Mouse (Mus musculus): ENCODE results near the gene Ptpra.

Gene Ptpra

DNA sequence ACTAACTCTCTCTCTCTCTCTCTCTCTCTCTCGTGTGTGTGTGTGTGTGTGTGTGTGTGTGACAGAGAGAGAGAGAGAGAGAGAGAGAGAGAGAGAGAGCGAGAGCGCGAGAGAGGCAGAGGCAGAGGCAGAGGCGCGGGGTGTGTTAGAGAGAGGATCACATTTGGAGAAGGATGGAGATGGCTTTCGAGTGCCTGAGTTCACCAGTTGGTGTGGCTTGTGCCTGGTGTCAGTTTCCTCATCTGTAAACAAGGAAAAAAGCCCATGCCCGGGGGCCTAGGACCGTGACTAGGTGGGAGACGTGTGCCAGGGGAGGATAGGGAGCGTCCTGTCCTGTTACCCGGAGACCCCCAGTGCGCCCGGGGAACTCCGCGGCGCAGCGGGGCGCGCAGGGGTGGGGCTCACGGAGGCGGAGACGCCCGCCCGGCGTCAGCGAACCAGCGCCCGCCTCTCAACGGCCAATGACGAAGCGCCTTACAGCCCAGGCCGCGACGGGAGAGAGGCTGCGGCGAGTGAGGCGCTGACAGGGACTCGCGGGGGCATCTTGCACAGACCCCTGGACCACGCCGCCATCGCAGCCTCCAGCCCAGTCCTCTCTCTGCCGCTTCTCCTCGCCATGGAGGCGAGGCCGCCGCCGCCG lies at the start of gene Ptpra:
Gene Ptpra, plus strand, starts transcription at position 485 of the 640 bp plus-strand sequence.
- DNase-seq (ENCODE audit: low read depth): peak; percentile 92

DNA sequence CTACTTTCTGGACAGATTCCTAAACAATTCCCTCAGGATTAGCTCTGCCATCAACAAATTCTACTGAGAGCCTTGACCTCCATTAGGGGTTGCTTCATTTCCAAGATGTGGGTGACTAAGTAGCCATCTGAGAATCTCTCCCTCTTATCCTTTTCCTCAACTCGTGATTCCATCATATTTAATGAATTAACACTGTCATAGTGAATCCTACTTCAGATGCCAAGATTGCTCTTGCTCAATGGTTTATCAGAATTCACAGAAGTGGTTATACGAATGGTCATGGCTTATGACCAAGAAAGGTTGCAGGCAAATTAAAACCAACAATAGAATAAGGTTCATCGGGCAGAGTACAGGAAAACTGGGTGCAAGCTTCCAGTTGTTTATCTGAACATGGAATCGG lies 48.2 kb upstream of the Ptpra start:
- no peak for DNase-seq (ENCODE audit: low read depth)

DNA sequence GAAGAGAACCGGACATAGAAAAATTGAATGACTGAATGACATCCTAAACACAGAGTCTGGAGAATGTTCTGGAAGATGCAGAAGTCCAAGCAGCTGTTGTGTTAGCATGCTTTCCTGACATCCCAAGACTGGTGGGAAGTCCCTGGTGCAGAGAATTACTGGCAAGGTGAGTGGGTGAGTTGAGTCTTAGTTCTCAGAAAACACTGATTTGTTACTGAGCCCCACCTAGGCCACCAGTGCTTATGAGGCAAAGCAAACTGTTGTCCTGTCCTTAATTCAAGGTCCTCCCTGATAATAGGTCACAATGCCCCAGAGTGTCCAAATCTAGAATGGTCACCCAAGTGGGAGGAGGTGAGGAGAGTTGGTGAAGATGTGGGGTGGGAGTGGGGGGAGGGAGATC lies 45.1 kb upstream of the Ptpra start, which contains the start of the genes Gm28372 and 1700020A23Rik:
Gene Gm28372, plus strand, starts transcription at position 301 of the 400 bp plus-strand sequence.
Gene 1700020A23Rik, plus strand, starts transcription at position 321 of the 400 bp plus-strand sequence.
- DNase-seq (ENCODE audit: low read depth): no peak

DNA sequence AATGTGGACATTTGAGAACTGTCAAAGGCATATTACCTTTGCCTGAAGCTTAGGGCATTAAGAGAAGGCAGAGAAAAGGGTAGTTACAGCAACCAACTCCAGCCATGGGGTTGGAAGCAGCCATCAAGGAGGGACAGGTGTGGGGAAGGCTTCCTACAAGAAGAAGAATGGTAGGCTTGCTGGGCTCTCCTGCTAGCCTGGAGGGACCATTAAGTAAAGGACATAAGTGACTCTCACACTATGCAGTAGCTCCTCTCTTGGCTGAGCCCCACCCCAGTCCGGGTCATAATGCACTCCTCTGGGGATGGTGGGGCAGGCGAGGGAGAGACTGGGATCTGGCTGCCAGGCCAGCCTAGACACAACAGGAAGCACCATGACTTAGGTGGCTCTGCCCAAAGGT lies 43.9 kb upstream of the Ptpra start, which contains the start of gene Tmem239:
Gene Tmem239, plus strand, starts transcription at position 301 of the 400 bp plus-strand sequence.
- DNase-seq (ENCODE audit: low read depth): no peak

DNA sequence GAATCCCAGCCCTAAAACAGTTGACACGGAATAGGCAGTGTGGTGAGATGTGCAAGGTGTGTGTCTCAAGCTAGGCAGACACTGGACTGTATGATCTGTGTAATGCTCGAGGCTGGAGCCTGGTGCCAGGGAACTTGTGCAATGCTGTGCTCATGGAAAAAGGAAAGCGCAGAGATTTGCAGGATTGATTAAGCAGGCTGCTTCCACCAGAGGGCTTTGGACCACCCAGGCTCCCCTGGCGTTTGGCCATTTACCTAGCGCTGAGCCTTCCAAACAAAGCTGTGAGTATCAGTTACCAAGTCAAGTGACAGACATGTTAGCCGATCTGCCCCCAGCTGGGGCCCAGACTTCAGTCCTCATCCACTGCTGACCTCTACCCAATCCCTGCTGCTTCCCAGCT lies 41.9 kb upstream of the Ptpra start:
- no peak for DNase-seq (ENCODE audit: low read depth)

DNA sequence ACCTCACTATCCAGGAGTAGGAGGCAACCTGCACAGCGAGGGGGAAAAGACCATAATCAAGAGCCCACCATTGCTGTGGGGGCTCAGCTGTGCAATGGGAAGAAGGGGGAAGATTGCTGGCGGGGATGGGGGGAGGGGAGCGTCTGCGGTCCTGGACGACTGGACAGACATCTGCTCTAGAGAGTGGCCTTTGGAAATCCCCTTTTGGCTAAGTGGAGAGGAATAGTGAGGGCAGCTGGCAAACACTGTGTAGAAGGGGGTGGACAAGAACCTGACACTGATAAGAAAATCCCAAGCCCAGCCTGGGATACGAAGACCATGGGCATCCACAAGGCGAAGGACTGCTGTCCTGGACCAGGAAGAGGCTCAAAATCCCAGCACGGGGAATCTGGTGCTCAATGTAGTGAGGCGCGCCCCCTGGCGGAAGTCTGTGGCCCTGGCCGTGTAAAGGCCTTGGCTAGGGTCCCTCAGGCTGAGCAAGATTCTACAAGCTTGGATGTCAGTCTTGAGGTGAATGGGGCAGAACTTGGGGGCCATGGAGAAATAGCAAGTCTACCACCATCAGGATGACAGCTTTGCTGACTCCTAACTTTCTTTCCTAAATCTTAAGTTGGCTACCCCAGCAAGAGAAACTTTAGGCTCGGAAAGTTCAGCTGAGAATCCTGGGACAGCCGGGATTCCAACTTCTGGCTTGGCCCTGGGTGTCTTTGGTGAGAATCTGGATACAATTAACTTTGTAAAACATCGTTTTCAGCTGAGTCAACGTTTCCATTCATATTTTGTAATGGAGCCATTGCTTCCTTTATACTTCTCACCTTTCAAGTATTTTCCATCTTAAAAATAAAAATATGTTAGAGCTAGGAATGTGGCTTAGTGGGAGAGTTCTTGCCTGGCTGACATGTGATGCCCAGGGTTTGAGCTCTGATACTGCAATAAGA lies 38.3 kb upstream of the Ptpra start:
- peak; percentile 80 for DNase-seq (ENCODE audit: low read depth)

DNA sequence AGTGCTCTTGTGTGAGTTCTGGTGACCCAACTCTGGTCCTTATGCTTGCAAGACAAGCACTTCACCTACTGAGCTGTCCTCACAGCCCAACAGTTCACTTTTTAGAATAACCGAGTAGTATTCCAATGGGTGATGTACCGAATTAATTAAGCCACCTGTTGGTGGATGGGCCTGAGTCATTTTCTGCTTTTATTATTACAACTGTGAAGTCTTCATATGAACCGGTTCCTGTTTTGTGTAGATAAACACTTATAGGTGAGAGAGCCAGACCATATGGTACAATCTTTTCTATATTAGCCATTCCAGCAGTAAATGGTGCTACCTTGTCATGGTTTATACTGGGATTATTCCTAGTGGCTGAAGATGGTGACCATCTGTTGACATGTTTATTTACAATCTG lies 37.3 kb upstream of the Ptpra start:
- no peak for DNase-seq (ENCODE audit: low read depth)

DNA sequence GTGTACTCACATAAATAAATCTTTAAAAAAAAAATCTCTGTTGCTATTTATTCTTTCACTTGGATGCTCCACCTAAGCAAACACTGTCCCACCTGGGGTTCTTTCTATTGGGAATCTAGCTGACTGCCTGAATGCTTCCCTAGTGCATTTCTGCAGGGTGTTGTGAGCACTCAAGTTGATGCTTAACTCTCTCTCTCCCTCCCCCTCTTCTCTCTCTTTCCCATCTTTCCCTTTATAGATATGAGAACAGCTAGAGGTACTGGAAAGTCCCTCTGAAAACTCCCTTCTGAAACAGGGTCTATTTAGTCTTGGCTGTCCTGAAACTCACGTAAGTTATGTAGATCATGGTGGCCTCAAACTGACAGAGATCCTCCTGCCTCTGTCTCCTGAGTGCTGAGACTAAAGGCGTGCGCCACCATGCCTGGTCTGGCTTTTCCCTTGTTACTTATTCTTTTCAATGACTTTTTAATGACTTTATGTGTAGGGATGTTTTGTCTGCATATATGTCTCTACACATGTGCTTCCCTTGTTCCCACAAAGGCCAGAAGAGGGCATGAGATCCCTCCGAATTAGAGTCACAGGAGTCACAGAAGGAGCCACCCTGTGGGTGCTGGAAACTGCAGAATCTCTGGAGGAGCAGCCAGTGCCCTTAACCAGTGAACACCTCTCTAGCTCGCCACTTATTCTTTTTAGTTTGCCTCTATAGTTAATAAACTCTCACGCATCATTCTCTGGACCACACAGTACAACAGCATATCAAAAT lies 35.8 kb upstream of the Ptpra start:
- peak; percentile 28 for DNase-seq (ENCODE audit: low read depth)

DNA sequence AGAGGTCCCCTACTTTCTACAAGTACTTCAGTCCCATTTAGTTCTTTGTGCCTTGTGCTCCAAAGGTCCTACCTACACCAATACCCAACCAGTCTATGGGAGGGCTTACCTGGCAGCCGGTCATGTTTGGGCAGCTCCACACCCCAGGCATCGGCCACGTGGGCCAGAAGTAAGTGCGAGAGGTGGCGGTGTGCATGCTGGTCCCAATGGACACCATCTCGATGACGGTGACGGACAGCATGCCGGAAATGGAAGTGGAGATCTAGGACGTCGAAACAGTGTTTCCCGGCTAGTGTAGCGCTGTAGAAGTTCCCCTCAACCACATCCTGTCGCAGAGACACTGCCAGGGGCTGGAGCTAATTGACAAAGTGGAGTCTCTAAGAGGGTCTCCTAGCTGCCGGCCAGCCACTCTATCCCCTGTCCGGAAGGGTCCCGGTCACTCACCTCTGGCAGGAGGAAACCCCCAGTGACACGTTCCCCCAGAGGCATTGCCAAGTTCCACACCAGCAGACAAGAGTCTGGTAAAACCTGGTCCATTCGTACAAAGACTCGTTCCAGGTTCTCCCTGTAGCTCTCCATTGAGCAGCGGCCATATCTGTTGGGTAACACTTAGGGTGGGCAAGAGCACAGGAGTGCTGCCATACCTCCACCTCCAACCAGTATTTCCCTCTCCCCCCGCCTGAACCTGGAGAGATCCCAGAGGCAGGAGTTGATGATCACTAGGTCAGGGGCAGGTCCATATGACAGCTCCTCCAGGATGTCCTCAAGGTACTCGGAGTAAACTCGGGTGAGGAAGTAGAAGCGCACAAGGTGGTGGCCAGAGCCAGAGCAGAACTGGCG lies 28.1 kb upstream of the Ptpra start:
- DNase-seq (ENCODE audit: low read depth): no peak

DNA sequence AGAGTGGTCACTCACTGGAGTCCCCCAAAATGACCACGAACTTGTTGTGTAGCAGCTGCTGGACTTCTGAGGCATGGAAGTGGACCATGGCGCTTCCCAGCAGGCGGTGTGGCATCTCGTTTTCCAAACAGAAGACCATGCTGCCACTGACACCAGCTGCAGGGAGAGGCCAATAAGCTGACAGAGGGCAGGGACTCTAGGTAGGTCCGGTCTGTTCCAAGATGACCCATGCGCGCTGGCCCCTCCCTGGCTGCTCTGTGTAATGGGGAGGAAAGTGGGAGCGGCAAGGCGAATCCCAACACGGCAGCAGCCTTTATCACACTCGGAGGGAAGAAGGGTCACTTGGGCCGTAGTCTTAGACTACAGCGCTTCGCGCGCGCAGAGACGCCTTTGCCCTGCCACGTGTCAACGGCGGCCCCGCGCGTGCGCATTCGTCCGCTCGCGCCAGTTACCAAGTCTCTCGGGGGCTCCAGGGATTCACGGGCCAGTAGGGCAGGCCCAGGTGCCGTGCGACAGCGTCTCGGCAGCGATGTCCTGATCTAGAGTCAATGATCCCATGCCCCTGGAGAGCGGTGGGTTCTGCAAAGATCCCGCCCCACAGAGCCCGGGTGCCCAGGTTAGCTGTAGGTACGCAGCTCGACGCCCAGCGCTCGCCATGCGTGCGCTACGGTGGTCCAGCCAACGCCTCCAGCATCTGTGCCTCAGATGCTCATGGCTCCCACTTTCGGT lies 26.5 kb upstream of the Ptpra start:
- DNase-seq (ENCODE audit: low read depth): peak; percentile 81

DNA sequence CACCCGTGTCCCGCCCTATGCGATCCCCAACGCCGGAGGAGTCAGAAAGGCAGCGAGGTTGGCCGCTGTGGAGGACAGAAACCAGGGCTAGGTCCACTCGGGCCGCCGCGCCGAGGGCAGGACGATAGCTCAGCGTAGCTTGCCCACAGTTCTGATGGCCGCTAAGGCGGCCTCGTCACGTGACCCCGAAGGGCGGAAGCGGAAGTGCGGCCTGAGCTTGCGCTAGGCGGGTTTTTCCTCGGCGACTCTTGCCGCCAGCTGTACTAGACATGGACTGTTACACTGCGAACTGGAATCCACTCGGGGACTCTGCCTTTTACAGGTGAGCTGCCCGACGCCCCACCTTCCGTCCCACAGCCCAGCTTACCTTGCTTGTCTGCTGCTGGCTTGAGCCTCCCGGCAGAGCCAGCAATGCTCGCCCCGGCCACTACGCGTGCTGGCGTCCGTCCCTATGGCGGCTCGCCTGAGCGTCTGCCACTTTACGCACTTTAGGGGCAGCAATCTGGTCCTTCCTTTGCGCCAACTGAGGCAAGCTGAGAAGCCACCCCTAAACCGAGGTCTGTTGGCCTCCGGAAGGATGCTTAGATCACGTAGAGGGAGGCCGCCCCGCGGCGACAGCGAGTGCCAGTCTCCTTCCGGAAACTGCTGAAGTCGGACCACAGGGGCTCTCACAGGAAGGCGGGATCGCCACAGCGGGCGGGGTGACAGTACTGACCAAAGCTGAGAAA lies 25.8 kb upstream of the Ptpra start, which contains the start of the genes Vps16 and Pced1a:
Gene Vps16, plus strand, starts transcription at position 214 of the 728 bp plus-strand sequence.
Gene Pced1a, minus strand, starts transcription at position 576 of the 728 bp plus-strand sequence.
- peak; percentile 95 for DNase-seq (ENCODE audit: low read depth)

DNA sequence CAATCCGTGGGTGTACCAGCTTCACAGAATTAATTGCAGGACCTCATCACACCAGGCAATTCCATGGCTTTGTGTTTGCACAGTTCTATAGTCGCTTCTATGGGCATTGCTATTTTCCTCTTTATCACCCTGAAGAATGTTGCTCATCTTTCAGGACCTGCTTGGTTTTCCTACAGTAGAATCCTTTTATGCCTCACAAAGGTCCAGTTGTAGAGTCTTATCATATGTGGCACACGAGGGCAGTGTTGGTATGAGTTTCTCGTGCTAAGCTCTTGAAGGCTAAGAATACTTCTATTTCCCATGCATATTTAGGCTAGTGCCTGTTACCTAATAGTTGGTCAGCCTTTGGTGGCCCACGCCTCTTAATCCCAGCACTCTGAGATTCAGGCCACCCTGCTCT lies 25.0 kb upstream of the Ptpra start:
- peak; percentile 42 for DNase-seq (ENCODE audit: low read depth)

DNA sequence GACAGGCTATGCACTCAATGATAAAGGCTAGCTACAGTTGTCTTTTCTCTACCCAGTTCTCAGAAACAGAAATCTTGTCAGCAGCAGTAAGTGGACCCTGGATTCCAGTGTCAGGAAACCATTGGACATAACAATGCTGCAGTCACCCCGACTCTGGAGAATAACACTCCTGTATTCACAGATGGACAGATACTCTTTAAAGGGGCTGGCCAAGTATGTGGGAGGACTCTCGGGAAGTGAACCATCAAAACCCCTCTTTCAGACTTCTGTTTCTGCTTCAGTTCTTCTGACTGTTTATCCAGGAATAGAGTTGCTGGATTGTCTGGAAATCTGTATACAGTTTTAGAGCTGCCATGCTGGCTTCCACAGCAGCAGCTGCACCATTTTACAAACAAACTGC lies 20.2 kb upstream of the Ptpra start:
- no peak for DNase-seq (ENCODE audit: low read depth)

DNA sequence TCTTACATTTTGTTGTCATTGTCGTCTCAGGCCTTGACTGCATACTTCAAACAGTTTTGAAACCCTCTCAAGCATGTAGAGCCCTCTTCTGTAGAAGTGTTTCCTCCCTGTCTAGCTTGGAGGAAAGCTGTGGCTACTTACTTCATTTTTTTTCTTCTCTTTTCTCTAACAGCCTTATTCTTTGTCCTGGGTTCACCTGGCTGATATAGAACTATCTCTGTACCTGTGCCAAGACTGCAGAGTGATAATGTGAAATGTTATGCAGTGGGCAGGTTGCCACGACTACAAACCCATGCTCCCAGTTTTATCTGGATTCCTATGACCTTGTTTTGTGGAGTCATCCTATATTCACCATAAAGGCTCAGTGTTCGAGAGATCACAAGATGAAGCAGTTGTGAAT lies 19.6 kb upstream of the Ptpra start:
- no peak for DNase-seq (ENCODE audit: low read depth)

DNA sequence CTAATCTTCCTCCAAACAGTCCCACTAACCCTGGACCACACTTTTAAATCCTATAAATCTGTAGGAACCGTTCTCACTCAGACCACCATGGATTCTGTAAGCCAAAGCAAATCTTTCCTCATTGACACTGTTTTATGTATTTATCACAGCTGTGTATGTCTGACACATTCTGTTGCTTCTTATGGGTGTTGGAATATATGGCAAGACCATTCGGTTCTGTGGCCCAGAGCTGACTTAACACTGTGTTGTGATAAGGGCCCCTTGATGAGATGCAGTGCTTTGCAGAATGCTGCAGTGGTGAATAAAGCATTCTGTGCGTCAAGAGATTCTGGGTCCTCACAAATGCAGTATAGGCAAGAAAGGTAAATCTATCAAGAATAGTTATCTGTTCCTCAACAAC lies 17.9 kb upstream of the Ptpra start:
- no peak for DNase-seq (ENCODE audit: low read depth)

DNA sequence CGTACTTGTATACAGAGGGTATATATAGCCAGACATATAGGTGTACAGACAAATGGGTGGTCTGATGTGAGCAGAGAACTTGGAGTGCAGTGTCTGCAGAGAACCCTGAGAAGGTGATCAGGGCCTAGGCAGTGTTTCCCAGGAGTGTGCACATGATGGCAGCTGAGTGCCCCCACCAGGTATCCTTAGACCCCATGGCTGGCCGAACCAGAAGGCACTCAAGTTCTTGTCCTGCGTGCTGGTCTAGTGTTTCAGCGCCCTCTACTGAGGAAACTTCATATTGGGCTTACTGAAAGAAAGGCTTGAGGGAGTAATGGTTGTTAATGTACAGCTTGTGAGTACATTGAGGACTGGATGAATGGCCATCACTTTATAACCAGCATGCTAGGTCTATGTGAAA lies 16.9 kb upstream of the Ptpra start:
- peak; percentile 77 for DNase-seq (ENCODE audit: low read depth)

DNA sequence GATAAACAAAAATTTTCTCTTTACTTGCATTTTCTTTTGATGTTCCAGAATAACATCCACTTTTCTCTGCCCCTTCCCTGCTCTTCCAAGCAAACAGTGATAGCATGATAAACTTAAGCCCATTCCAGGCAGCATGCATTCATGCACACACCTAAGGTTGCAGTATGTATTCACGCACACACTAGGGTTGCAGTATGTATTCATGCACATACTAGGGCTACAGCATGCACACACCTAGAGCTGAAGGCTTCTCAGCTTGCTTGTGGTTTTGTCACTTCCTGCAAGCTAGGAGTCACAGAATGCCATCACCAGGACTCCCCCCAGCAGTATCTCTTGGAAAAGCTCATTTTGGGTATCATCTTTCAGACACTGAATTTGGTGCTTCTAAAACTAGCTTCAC lies 13.3 kb upstream of the Ptpra start:
- no peak for DNase-seq (ENCODE audit: low read depth)

DNA sequence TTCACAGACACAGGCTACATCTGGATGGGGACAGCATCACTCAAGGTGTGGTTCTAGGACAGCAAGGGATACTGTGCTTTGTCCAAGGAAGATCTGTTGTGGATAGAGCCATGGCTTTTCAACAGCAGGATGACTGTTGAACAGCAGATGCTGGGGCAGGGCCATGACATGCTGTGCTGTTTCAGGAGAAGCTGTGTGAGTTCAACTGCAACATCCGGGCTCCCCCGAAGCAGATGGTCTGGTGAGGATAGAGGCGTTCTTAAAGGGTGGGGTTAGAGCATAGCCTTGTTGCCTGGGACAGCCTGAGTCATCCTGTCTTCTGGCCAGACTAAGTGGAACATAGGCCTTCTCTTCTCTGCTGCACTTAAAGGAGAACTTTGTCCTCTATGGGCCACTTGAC lies 11.2 kb upstream of the Ptpra start:
- no peak for DNase-seq (ENCODE audit: low read depth)

DNA sequence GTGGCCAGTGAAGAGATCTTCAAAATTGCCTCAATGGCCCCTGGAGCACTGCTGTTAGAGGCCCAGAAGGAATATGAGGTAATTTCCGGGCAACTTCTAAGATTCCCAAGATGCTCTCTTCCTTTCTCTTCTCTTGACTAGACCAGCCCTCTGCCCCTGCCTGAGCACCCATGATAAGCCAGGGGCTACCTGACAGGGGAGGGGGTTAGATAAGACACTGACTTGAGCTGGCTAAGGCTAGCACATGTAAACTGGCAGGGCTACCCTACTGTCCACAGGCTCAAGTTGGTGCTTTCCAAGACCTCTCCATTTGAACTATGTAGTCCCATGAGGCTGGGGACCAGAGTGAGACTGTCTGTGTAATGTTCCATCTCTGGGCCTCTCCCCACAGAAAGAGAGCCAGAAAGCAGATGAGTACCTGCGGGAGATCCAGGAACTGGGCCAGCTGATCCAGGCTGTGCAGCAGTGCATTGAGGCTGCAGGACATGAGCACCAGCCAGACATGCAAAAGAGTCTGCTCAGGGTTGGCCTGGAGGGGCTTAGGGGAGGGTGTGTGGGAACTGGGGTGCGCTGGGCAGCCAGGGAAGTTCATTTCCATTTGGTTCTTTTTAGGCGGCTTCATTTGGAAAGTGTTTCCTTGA lies 10.1 kb upstream of the Ptpra start:
- no peak for DNase-seq (ENCODE audit: low read depth)

All from induced T-regulatory cell, adult 2 months (primary cell).